Mouse (Mus musculus): ENCODE data around the gene Map4k3. TPM values are rescaled to one million over a fixed set of nuclear protein-coding genes. Genes with fewer than 3 reads are reported as not detected.

The Map4k3 gene
- polyA plus RNA-seq, 1 experiment from 2014 or later = 29.9 TPM

DNA sequence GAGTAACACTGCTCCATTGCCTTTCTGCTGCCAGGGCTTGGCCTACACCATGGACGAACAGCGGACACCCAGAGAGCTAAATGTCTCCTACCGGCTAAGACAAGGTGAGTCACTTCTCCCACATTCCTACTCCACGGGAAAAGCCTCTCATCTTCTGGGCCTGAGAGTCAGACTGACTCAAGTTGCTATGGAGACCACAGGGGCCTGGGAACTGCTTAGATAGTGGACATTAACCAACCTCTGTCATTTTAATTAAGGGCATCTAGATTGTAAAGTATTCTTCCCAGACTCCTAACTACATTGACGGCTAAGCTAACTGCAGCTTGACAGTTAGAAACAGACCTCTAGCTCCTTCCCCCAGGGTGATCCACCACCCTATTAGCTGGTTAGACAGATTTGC, 165.5 kb downstream of the Map4k3 start:
- no peaks in the 10 kb centered on the region for H3K4me1 ChIP-seq (replicated peaks; ENCODE audit: insufficient read depth, low read length)
- no peak for DNase-seq (ENCODE audit: low spot score)
- no peaks in the 10 kb centered on the region for H3K27me3 ChIP-seq (ENCODE audit: insufficient read depth, low read length)
- WGBS = 75% methylated on average over 5 of the region's 5 CpGs
- no peaks in the 10 kb centered on the region for H3K36me3 ChIP-seq (ENCODE audit: insufficient read depth, low read length)
- H3K9me3 ChIP-seq (replicated peaks; ENCODE audit: low read length) = no peaks in the 10 kb centered on the region
- H3K4me2 ChIP-seq (ENCODE audit: low read length) = no peak overlapping the region
- H3K9ac ChIP-seq (ENCODE audit: low read depth, low read length) = no peak overlapping the region
- H3K4me3 ChIP-seq (replicated peaks; ENCODE audit: low read depth, low read length) = no peak overlapping the region
- no peak for TF ChIP-seq CTCF (IDR thresholded peaks at IDR 0.05; ENCODE audit: low read depth)
- no peak overlapping the region for H3K27ac ChIP-seq
- no peak for ATAC-seq (replicated peaks; ENCODE audit: low FRiP score, low read depth)

DNA sequence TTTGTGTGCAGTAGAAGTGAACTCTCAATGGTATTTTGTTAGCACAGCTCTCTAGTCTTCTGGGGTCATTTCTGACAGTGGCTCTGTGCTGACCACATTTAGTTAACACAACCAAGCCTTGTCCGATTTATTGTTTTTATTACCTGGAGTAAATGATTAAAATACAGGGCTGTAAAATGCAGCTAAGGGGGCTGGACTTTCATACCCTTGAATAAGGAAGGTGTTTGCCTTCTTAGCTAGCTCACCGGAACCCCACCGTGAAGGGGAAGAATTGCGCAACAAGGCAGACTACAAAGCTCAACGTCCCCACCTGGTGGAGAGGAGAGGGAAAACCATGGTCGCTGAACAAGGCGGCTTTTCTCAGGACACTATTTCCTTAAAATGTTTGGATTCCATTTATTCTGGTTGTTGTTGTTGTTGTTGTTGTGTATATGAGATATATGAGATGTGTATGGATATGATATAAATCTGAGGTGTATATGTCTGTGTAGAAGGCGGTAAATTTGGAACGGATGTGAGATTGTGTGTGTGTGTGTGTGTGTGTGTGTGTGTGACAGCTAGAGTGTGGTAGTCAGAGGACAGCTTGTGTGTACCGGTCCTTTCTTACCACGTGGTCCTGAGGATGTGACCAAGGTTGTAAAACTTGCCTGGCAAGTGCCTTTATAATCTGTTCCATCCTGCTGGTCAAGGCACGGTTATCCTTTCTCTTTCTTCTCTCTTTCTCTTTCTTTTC, 167.4 kb downstream of the Map4k3 start:
- no peaks in the 10 kb centered on the region for H3K36me3 ChIP-seq (ENCODE audit: insufficient read depth, low read length)
- H3K9ac ChIP-seq (ENCODE audit: low read depth, low read length) = no peak overlapping the region
- ATAC-seq (replicated peaks; ENCODE audit: low FRiP score, low read depth) (peak; percentile 74), DNase-seq (ENCODE audit: low spot score) (peak; percentile 89)
- WGBS = 14% methylated on average over 12 of the region's 12 CpGs
- H3K4me2 ChIP-seq (ENCODE audit: low read length) = peak overlapping the region; percentile 39; the same call in 1 of the 2 replicates
- H3K4me3 ChIP-seq (replicated peaks; ENCODE audit: low read depth, low read length) = no peak overlapping the region
- TF ChIP-seq CTCF (IDR thresholded peaks at IDR 0.05; ENCODE audit: low read depth) = peak; percentile 98
- no peak overlapping the region for H3K27ac ChIP-seq
- H3K4me1 ChIP-seq (replicated peaks; ENCODE audit: insufficient read depth, low read length) = no peaks in the 10 kb centered on the region
- H3K27me3 ChIP-seq (ENCODE audit: insufficient read depth, low read length) = no peaks in the 10 kb centered on the region
- H3K9me3 ChIP-seq (replicated peaks; ENCODE audit: low read length) = no peaks in the 10 kb centered on the region

DNA sequence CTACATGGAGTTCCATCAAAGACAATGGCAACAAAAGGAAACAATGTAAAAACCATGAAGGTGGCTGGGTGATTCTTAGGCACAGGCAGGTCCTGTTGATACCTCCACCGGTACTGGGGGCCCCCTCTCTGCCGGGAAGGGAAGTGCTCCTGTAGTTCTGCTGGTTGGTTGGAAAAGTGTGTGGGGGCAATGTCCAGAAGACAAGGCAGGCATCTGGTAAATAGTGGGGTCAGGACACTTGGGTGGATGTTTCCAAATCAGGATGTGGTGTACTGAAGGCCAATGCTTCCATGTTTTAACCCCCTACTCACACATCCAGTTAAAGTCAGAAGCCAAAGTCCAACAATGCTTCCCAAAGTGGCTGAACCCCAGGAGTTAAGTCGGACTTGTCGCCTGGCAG, 168.5 kb downstream of the Map4k3 start:
- Histone ChIP-seq H3K4me3 (replicated peaks; ENCODE audit: low read depth, low read length) (no peak overlapping the region), H3K9me3 (replicated peaks; ENCODE audit: low read length) (no peaks in the 10 kb centered on the region), H3K9ac (ENCODE audit: low read depth, low read length) (no peak overlapping the region), H3K27ac (no peak overlapping the region), H3K4me2 (ENCODE audit: low read length) (no peak overlapping the region), H3K27me3 (ENCODE audit: insufficient read depth, low read length) (no peaks in the 10 kb centered on the region), H3K4me1 (replicated peaks; ENCODE audit: insufficient read depth, low read length) (no peaks in the 10 kb centered on the region), H3K36me3 (ENCODE audit: insufficient read depth, low read length) (no peaks in the 10 kb centered on the region)
- ATAC-seq (replicated peaks; ENCODE audit: low FRiP score, low read depth) (no peak), DNase-seq (ENCODE audit: low spot score) (no peak)
- WGBS = 92% methylated on average over 4 of the region's 4 CpGs
- peak; percentile 15; the same call in 1 of the 2 replicates for TF ChIP-seq CTCF (IDR thresholded peaks at IDR 0.05; ENCODE audit: low read depth)

DNA sequence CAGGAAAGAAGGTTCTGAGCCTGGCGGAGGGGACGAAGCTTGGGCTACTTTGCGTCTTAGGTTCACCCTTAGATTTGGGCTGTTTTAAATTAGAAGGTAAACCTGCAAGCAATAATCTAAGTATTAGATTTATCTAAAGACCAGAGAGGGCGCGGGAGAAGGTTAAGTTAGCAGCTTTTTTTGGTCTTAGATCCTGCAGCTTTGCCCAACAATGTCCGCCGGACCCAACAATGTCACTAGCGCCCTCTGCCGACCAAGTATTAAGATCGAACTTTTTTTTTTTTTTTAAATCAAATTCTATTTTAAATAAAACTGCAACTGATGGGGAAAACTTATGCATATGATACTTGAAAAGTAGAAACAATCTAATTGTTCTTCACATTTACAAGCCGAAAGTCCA, 169.2 kb downstream of the Map4k3 start:
- H3K27ac ChIP-seq = peak overlapping the region; percentile 47; the same call in 1 of the 2 replicates
- no peak overlapping the region for H3K4me3 ChIP-seq (replicated peaks; ENCODE audit: low read depth, low read length)
- no peaks in the 10 kb centered on the region for H3K27me3 ChIP-seq (ENCODE audit: insufficient read depth, low read length)
- H3K9me3 ChIP-seq (replicated peaks; ENCODE audit: low read length) = no peaks in the 10 kb centered on the region
- H3K9ac ChIP-seq (ENCODE audit: low read depth, low read length) = no peak overlapping the region
- no peaks in the 10 kb centered on the region for H3K4me1 ChIP-seq (replicated peaks; ENCODE audit: insufficient read depth, low read length)
- TF ChIP-seq CTCF (IDR thresholded peaks at IDR 0.05; ENCODE audit: low read depth) = peak; percentile 68
- 37% methylated on average over 11 of the region's 11 CpGs for WGBS
- no peak overlapping the region for H3K4me2 ChIP-seq (ENCODE audit: low read length)
- H3K36me3 ChIP-seq (ENCODE audit: insufficient read depth, low read length) = no peaks in the 10 kb centered on the region
- DNase-seq (ENCODE audit: low spot score) = peak; percentile 72
- no peak for ATAC-seq (replicated peaks; ENCODE audit: low FRiP score, low read depth)

DNA sequence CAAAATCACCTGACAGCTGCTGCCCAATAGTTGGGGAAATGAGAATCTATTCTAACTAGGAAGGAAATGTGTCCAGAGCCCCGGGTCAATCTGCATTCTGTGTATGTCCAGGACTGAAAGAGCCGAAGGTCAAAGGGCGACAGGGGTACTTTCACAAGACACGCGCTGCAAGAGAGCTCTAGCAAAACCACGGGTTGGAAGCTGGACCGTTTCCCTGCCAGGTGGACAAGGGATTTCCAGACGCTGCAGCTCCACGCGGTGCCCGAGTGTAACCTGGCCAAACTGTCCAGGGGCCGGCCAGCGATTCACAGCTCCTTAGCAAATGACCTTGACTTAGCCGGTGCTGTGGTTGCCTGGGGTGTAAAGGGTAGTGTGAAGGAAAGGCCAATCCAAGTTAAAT, 169.7 kb downstream of the Map4k3 start:
- 65% methylated on average over 14 of the region's 14 CpGs for WGBS

DNA sequence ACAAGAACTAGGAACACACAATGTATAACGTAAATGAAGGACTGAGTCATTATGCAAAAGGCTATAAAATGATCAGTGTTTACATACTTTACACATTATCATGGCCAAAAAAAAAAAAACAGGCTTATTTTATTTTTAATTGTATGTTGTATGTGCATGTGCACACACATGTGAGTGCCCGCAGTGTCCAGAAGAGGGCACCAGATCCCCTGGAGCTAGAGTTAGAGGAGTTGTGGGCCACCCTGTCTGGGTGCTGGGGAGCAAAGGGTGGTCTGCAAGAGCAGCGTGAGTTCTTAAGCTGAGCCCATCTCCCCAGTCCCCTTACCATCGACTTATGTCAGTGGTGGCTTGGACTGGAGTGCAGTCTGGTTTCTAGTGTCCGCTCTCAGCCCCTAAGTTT, 170.8 kb downstream of the Map4k3 start:
- DNase-seq (ENCODE audit: low spot score) (no peak), ATAC-seq (replicated peaks; ENCODE audit: low FRiP score, low read depth) (no peak)
- WGBS = 96% methylated on average over 5 of the region's 5 CpGs
- H3K27ac ChIP-seq = no peak overlapping the region
- no peaks in the 10 kb centered on the region for H3K4me1 ChIP-seq (replicated peaks; ENCODE audit: insufficient read depth, low read length)
- H3K4me3 ChIP-seq (replicated peaks; ENCODE audit: low read depth, low read length) = no peak overlapping the region
- no peak overlapping the region for H3K9ac ChIP-seq (ENCODE audit: low read depth, low read length)
- no peaks in the 10 kb centered on the region for H3K36me3 ChIP-seq (ENCODE audit: insufficient read depth, low read length)
- H3K9me3 ChIP-seq (replicated peaks; ENCODE audit: low read length) = no peaks in the 10 kb centered on the region
- no peaks in the 10 kb centered on the region for H3K27me3 ChIP-seq (ENCODE audit: insufficient read depth, low read length)
- H3K4me2 ChIP-seq (ENCODE audit: low read length) = no peak overlapping the region
- peak; percentile 29; the same call in 1 of the 2 replicates for TF ChIP-seq CTCF (IDR thresholded peaks at IDR 0.05; ENCODE audit: low read depth)

More for the DNA sequence above, 169.7 kb downstream of the Map4k3 start:
- no peak for DNase-seq (ENCODE audit: low spot score)
- ATAC-seq (replicated peaks; ENCODE audit: low FRiP score, low read depth) = no peak
- Histone ChIP-seq H3K9ac (ENCODE audit: low read depth, low read length) (no peak overlapping the region), H3K4me2 (ENCODE audit: low read length) (no peak overlapping the region), H3K27ac (peak overlapping the region; percentile 47; the same call in 1 of the 2 replicates), H3K4me3 (replicated peaks; ENCODE audit: low read depth, low read length) (no peak overlapping the region), H3K36me3 (ENCODE audit: insufficient read depth, low read length) (no peaks in the 10 kb centered on the region), H3K4me1 (replicated peaks; ENCODE audit: insufficient read depth, low read length) (no peaks in the 10 kb centered on the region), H3K27me3 (ENCODE audit: insufficient read depth, low read length) (no peaks in the 10 kb centered on the region), H3K9me3 (replicated peaks; ENCODE audit: low read length) (no peaks in the 10 kb centered on the region)
- no peak for TF ChIP-seq CTCF (IDR thresholded peaks at IDR 0.05; ENCODE audit: low read depth)
